Mouse (Mus musculus) lung, postnatal 0 days (tissue): ENCODE results near the gene Mtss1l. TPM values are rescaled to one million over a fixed set of nuclear protein-coding genes. Genes with fewer than 3 reads are reported as not detected.
A peak's percentile ranks its signal among the peaks of the same experiment; 100 is the strongest.

ENCODE experiments used
- ATAC-seq: fragments of 200-750 bp; cut with Nextera tagmentation; 2 replicates; pipeline ENCODE4 v1.8.0; 2017; ENCODE audit warnings: moderate library complexity
- DNase-seq: peaks from one replicate; pipeline ENCODE4 v3.0.0-alpha.2; 2016; ENCODE audit warnings: low spot score
- H3K27ac ChIP-seq: fragments of 300-500 bp; sonication (generic); 2 replicates; pipeline ENCODE4 v1.5.1; 2014; ENCODE audit warnings: antibody characterized with exemption, mild to moderate bottlenecking, low read length, mixed read lengths
- H3K27me3 ChIP-seq: fragments of 300-500 bp; sonication (generic); replicated peaks from 2 replicates; pipeline ENCODE4 v1.6.1; 2014; ENCODE audit warnings: low read length, mixed read lengths; ENCODE audit not compliant: insufficient read depth
- H3K36me3 ChIP-seq: fragments of 300-500 bp; sonication (generic); 2 replicates; pipeline ENCODE4 v1.6.1; 2014; ENCODE audit warnings: low read length, mixed read lengths; ENCODE audit not compliant: insufficient read depth
- H3K4me1 ChIP-seq: fragments of 300-500 bp; sonication (generic); 2 replicates; pipeline ENCODE4 v1.6.1; 2014; ENCODE audit warnings: antibody characterized with exemption, low read depth, low read length, mixed read lengths; ENCODE audit not compliant: insufficient read depth
- H3K4me2 ChIP-seq: fragments of 300-500 bp; sonication (generic); replicated peaks from 2 replicates; pipeline ENCODE4 v1.6.1; 2014; ENCODE audit warnings: low read depth, mild to moderate bottlenecking, low read length, moderate library complexity, mixed read lengths
- H3K4me3 ChIP-seq: fragments of 300-500 bp; sonication (generic); 2 replicates; pipeline ENCODE4 v1.5.1; 2014; ENCODE audit warnings: low read depth, low read length
- H3K9ac ChIP-seq: fragments of 300-500 bp; sonication (generic); replicated peaks from 2 replicates; pipeline ENCODE4 v1.6.1; 2014; ENCODE audit warnings: low read depth, mild to moderate bottlenecking
- H3K9me3 ChIP-seq: fragments of 300-500 bp; sonication (generic); 2 replicates; pipeline ENCODE4 v1.6.1; 2016; ENCODE audit warnings: low read length, mixed read lengths
- CTCF ChIP-seq: IDR thresholded peaks from 2 replicates; pipeline ENCODE4 v1.5.1; 2016; ENCODE audit warnings: antibody characterized with exemption, mild to moderate bottlenecking
- EP300 ChIP-seq: IDR thresholded peaks from 2 replicates; pipeline ENCODE4 v1.6.1; 2016; ENCODE audit warnings: antibody characterized with exemption, mild to moderate bottlenecking, control low read depth
- WGBS: fragments of 180-500 bp; shearing (Covaris S2); extraction: QIAGEN DNeasy Blood & Tissue Kit; methylation state at CpG from one replicate; pipeline ENCODE4 v1.1.7; 2014; 5-methylcytosine and 5-hydroxymethylcytosine counted together
- polyA plus RNA-seq: library from polyadenylated mRNA; unstranded; fragments of >200 nt; fragmentation: Nextera tagmentation; extraction: Ambion mirVana; gene quantifications from 2 replicates; pipeline ENCODE4 v1.2.1, GENCODE M21; 2015

Mtss1l gene
- polyA plus RNA-seq, 1 experiment from 2014 or later = 13.8 TPM

GRCm38 (mm10) chr8:110761988-110762387 is 40.7 kb downstream of the Mtss1l start:
- 46% methylated on average over 6 of the region's 6 CpGs for WGBS
- H3K4me3 ChIP-seq = no peak overlapping the region
- H3K27me3 ChIP-seq = no peaks in the 10 kb centered on the region
- DNase-seq = peak; percentile 43
- no peak overlapping the region for H3K9ac ChIP-seq
- TF ChIP-seq EP300 (no peak), CTCF (peak; percentile 66)
- H3K9me3 ChIP-seq = no peaks in the 10 kb centered on the region
- H3K27ac ChIP-seq = 0 out of 2 replicates have a peak overlapping the region, but pooled peaks have one; percentile 14
- no peaks in the 10 kb centered on the region for H3K36me3 ChIP-seq
- ATAC-seq = peak; percentile 42; the same call in 1 of the 2 replicates
- H3K4me1 ChIP-seq = peaks cover 3% of the 10 kb centered on the region; the same call in 1 of the 2 replicates
- H3K4me2 ChIP-seq = no peak overlapping the region

- 89% methylated on average over 3 of the region's 3 CpGs for WGBS
- H3K9ac ChIP-seq = no peak overlapping the region
These were observed 43.4 kb downstream of the Mtss1l start for GRCm38 (mm10) chr8:110764671-110765070.

DNA sequence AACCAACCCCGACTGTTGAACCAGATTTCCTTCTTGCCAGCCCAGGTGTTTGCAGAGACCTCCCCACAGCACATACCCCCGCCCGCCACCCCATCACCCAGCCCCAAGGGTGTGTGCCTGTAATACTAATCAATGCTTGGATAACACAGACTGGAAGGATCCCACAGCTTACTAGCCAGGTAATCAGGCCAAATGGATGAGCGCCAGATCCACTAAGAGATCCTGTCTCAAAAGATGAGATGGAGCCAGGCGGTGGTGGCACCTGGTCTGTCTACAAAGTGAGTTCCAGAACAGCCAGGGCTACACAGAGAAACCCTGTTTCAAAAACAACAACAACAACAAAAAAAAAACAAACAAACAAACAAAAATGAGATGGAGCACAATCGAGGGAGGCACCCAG is 46.0 kb downstream of the Mtss1l start:
- H3K27me3 ChIP-seq = no peaks in the 10 kb centered on the region
- WGBS = 87% methylated on average over 6 of the region's 6 CpGs
- no peak overlapping the region for H3K9ac ChIP-seq
- no peaks in the 10 kb centered on the region for H3K36me3 ChIP-seq
- no peak overlapping the region for H3K4me3 ChIP-seq
- TF ChIP-seq EP300 (no peak), CTCF (no peak)
- H3K27ac ChIP-seq = no peak overlapping the region
- no peaks in the 10 kb centered on the region for H3K9me3 ChIP-seq
- H3K4me2 ChIP-seq = no peak overlapping the region
- ATAC-seq = no peak
- DNase-seq = no peak
- H3K4me1 ChIP-seq = no peaks in the 10 kb centered on the region

More at GRCm38 (mm10) chr8:110764671-110765070, 43.4 kb downstream of the Mtss1l start:
- H3K4me1 ChIP-seq = peaks cover 3% of the 10 kb centered on the region; the same call in 1 of the 2 replicates
- no peak overlapping the region for H3K4me3 ChIP-seq
- TF ChIP-seq CTCF (no peak), EP300 (no peak)
- DNase-seq (no peak), ATAC-seq (no peak)
- no peaks in the 10 kb centered on the region for H3K9me3 ChIP-seq
- no peaks in the 10 kb centered on the region for H3K36me3 ChIP-seq
- H3K4me2 ChIP-seq = no peak overlapping the region
- H3K27ac ChIP-seq = no peak overlapping the region
- H3K27me3 ChIP-seq = no peaks in the 10 kb centered on the region

- Histone ChIP-seq H3K36me3 (no peaks in the 10 kb centered on the region), H3K27me3 (no peaks in the 10 kb centered on the region), H3K9me3 (no peaks in the 10 kb centered on the region), H3K27ac (no peak overlapping the region), H3K4me1 (no peaks in the 10 kb centered on the region), H3K4me3 (no peak overlapping the region), H3K4me2 (no peak overlapping the region), H3K9ac (no peak overlapping the region)
- 35% methylated on average over 7 of the region's 7 CpGs for WGBS
- TF ChIP-seq EP300 (no peak), CTCF (no peak)
- no peak for DNase-seq
- ATAC-seq = peak; percentile 27; the same call in 1 of the 2 replicates
These were observed 51.2 kb downstream of the Mtss1l start for GRCm38 (mm10) chr8:110772452-110772851.

DNA sequence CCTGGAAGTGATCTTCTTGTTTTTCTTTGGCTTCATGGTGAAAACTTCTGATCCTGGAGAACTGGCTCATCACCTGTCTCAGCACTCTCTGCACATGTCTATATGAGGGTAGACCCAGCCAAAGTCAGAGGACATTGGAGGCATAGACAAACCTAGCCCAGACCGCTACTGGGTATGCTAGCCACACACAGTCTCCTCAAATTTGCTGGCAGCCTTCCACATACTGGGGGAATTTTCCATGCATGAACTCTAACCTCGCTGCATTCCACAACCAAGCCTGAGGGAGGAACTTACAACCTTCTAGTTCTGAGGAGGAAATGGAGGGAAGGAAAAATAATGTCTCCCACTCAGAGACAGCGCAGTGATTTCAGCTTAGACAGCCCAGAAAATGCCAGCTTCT is 52.8 kb downstream of the Mtss1l start:
- H3K4me3 ChIP-seq = no peak overlapping the region
- H3K4me2 ChIP-seq = no peak overlapping the region
- H3K27me3 ChIP-seq = no peaks in the 10 kb centered on the region
- DNase-seq (no peak), ATAC-seq (peak; percentile 28; the same call in 1 of the 2 replicates)
- H3K27ac ChIP-seq = 0 out of 2 replicates have a peak overlapping the region, but pooled peaks have one; percentile 21
- no peaks in the 10 kb centered on the region for H3K36me3 ChIP-seq
- WGBS = 50% methylated on average over 3 of the region's 3 CpGs
- H3K9me3 ChIP-seq = no peaks in the 10 kb centered on the region
- H3K4me1 ChIP-seq = no peaks in the 10 kb centered on the region
- H3K9ac ChIP-seq = no peak overlapping the region
- no peak for TF ChIP-seq EP300
- no peak for TF ChIP-seq CTCF

- Histone ChIP-seq H3K9me3 (no peaks in the 10 kb centered on the region), H3K9ac (no peak overlapping the region), H3K4me2 (no peak overlapping the region), H3K4me3 (no peak overlapping the region), H3K4me1 (no peaks in the 10 kb centered on the region), H3K27ac (no peak overlapping the region), H3K36me3 (no peaks in the 10 kb centered on the region), H3K27me3 (no peaks in the 10 kb centered on the region)
- TF ChIP-seq CTCF (no peak), EP300 (peak; percentile 61)
- 62% methylated on average over 6 of the region's 6 CpGs for WGBS
- DNase-seq (peak; percentile 42), ATAC-seq (peak; percentile 65)
These were observed 53.4 kb downstream of the Mtss1l start for GRCm38 (mm10) chr8:110774725-110775124.

- no peaks in the 10 kb centered on the region for H3K27me3 ChIP-seq
- no peaks in the 10 kb centered on the region for H3K9me3 ChIP-seq
- TF ChIP-seq EP300 = no peak
- TF ChIP-seq CTCF = peak; percentile 62
- 72% methylated on average over 8 of the region's 8 CpGs for WGBS
- no peaks in the 10 kb centered on the region for H3K36me3 ChIP-seq
- no peak overlapping the region for H3K27ac ChIP-seq
- H3K4me2 ChIP-seq = no peak overlapping the region
- DNase-seq = no peak
- no peak for ATAC-seq
- no peaks in the 10 kb centered on the region for H3K4me1 ChIP-seq
- no peak overlapping the region for H3K9ac ChIP-seq
- no peak overlapping the region for H3K4me3 ChIP-seq
These were observed 54.0 kb downstream of the Mtss1l start for GRCm38 (mm10) chr8:110775316-110775715.
